Mouse (Mus musculus): ENCODE data around the gene Plcb2.

Gene Plcb2

DNA sequence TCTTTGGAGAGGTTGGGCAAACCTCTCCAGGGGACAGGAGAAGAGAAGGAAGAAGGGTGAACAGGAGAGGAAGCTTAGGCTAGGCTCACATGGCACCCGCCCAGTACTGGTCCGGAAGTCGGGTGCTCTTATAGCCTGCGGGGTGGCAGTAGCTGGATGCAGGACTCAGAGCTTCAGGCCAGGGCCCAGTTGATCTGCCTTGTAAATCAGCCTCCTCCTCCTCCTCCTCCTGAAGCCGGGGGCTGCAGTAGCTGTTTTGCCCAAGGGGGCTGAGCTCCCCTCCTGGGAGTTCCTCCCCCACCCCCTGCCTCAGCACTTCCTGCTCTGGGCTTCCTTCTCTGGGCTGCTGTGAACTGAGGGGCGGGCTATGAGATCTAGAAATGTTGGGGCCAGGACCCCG, at the start of gene Plcb2:
Plcb2 (minus strand) TSS at position 102 of the 400 bp plus-strand sequence.
- no peak for DNase-seq (ENCODE audit: low read depth, low spot score)

DNA sequence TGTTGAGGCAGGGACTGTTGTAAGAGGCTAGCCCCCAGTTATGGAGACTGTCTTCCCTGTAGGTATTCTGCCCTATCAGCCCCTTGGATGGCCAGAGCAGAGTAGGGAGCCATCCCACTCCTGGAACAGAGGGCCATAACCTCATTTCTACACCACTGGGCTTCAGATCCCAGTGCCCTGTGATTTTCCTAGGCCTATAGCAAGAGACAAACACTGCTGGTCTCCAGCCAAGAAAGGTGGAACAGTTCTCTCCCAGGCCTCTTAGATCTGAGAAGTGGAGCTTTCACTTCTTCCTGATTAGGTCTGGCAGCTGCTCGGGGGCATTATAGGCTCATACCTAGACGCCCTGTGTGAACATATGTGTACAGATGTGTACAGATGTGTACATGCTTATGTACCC, 48.1 kb upstream of the Plcb2 start:
- DNase-seq (ENCODE audit: low read depth, low spot score) = no peak

DNA sequence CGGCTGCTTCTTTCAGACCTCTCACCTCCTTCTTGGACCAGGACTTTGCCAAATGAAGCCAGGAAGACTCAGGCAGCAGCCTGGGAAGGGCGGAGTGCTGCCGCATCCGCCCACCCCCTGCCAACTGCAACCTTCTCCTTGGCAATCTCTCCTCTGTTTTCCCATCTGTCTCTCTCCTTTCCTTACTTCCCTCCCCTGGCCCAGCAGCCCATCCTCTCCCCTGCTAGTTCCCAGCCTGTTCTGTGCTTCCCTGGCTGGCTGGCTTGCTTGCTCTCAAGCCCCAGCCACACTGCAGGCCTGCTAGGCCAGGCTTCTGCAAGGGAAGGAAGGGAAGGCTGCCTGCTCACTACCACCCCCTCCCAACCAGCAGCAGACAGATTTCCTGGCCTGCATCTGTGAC, 47.6 kb upstream of the Plcb2 start:
- no peak for DNase-seq (ENCODE audit: low read depth, low spot score)

DNA sequence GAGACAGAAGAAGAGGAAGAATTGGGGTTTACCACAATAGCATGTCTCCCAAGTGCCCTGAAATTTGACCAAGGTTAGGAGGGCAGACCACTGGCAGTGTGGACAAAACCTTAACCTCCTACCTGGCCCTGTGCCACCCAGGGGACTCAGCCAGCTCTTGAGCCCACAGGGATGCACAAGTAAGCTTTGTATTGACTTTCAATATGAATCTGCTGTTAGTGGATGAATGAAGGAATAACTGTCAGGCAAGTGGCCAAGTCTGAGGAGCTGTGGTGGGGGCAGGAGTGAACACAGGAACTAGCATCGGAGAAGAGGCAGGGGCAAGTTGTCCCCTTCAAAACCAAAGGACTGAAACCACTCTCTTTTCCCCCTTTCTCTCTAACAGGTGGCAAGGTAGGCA, 47.2 kb upstream of the Plcb2 start:
- DNase-seq (ENCODE audit: low read depth, low spot score) = no peak

DNA sequence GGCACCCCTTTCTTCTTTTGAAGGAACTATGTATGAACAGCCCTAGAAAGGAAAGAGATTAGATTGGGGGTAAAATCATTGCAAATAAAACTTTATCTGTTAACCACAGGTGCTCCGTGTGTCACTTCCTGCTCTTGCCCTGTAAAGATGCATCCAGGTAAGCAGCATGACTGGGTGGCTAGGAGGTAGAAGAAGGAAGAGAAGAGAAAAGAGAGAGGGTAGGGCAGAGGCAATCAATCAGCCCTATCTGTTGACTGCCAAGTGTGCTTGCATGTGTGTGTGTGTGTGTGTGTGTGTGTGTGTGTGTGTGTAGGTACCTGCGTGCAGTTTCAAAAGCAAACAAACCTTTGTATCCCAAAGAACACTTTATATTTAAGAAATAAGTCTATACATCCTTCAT, 46.3 kb upstream of the Plcb2 start:
- DNase-seq (ENCODE audit: low read depth, low spot score) = no peak

DNA sequence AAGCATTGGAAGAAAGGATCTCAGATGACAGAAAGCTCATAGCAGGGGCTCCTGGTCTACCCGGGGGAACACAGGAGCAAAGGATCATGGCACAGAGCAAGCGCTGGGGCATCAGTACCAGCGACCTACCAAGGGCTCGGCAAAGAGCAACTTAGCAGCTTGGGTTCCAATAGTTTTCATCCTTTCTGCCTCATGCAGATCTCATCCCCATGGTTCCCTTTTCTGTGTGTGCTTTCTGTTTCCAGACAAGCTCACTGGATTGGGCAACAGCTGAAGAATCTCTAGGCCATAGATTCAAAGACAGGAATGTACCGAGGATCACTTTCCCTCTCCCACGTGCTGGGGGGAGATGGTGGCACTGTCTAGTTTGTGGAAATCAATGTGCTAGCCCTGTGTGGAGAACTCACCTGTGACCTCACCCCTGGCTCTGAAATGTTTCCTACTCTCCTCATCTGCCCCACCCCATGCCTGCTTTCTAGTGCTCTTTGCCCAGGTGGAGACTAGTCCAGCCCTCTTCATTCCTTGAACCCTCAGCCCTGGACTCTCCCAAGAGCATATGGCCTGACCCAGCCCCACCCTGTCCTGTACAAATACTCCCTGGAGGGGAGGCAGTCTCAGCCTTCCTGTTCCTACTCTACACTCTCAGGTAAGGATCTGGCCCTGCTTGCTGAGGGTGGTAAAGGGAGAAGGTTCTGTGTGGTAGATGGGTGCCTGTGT, 44.1 kb upstream of the Plcb2 start, which contains the start of gene Phgr1:
Phgr1 (plus strand) TSS at position 612 of the 717 bp plus-strand sequence.
- DNase-seq (ENCODE audit: low read depth, low spot score) = no peak

DNA sequence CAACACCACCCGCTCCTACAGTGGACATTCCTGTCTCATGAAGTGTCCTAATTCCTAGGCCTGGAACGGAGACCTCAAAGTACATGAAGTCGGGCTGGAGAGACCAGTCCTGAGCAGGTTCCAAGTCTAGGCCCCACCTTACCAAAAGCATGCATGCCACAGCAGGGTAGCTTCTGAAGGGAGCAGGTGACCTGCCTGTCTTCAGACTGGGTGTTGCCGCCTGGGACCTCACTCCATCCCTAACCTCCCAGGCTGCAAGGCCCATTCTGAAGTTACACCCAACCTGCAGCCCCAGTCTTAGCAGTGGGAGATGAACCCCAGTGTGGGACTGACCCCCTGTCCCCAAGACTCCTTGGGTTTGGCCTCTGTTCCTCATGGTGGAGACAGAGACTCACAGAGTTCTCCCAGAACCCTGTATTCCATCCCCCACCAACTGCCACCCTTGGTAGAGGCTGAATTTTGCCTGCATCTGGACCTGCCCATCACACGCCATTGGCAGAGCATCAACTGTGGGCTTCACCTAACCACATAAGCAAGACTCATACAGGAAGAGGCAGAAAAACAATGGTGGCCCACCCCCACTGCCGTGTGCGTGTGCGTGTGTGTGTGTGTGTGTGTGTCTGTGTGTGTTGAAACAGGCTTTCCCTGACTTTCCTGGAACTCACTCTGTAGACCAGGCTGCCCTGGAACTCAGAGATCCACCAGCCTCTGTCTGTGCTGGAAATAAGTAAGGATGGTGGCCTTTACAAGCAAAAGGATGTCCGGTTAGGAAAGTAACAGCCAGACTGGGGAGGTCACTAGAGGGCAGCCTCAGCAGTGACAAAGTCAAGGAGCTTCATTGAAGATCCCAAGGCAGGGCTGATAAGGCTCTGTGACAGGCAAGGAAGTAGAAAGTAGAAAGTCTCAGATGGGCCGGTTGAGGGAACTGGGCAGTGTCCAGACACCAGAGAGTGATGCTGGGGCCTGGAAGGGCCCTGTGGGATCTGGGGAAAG, 38.1 kb upstream of the Plcb2 start:
- DNase-seq (ENCODE audit: low read depth, low spot score) = no peak

DNA sequence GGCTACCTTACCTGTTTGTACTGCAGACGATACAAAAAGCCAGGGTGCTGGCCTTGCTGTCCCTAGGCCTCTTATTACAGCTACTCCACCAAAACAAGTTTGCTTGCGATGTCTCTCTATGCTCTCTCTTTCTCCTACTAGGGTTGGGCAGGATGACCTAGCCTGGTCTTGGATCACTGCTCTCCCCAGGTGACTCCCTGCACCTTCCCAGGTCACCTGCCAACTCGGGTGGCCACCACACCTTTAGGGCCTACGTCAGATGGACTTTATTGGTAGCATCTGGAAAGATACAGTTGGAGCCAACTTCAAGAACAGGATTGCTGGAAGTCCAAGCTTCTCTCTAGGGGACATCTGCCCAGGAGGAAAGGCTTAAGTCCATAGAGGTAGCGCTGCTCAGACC, 36.6 kb upstream of the Plcb2 start:
- DNase-seq (ENCODE audit: low read depth, low spot score) = no peak

DNA sequence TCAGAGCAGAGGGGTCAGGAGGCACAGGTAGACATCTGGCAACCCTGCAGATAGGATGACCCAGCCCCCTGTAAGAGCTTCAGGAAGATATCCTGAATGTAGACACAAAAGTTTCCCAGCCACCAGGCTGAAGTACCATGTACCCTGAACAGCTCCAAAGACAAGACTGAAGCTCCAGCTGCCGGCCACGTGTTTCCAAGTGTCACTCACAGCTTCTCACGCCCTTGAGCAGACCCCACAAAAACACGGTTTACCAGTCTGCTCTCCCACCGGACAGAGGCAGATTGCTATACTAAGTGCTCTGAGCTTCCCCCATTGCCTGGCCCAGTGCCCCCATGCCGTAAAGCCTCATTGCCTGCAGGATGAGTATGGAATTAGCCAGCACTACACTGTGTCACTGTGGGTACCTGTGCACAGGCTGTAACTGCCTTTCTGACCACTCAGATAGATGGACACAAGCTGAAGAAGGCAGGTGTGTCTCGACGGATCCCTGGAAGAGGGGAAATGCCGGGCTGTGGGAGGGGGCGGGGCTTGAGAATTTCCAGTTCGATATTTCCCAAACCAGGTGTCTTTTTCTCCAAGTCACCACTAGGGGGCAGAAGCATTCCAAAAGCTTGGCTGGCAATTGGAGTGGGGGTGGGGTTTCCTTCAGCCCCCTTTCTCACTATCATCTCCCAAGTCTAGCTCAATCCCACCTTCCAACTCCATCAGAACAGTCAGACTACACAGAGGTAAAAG, 36.0 kb upstream of the Plcb2 start:
- DNase-seq (ENCODE audit: low read depth, low spot score) = peak; percentile 85

DNA sequence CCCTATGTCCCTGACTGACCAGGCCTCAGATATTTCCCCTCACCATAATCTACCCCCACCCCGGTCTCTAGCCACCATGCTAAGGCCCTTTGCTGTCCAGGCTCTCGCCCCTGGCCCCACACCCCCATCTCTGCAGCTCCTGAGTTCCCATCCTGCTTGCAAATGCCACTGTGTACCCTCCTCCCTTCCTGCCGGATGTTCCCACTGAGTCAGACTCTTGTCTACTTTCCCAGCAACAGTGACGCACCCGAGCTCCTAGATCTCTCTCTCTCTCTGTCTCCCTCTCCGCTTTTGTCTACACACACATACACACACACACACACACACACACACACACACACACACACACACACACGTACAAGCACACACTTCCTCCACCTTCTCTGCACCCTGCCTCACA, 35.2 kb upstream of the Plcb2 start:
- peak; percentile 72 for DNase-seq (ENCODE audit: low read depth, low spot score)

DNA sequence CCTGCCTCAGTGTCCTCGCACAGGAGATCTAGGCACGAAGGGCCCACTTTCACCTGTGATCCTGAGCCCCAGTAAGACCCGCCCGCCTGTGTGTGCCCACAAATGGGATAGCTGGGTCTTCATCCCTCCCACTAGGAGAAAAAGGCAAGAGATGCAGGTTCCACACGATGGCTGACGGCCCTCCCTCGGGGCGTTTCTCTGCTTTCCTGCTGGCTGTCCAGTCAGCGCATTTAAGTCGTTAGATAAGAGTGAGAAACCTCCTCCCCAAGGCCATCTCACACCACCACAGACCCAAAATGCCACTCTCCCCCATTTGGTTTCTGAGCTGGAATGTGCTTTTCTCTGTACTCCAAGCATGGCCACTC, 34.5 kb upstream of the Plcb2 start:
- DNase-seq (ENCODE audit: low read depth, low spot score) = peak; percentile 54

DNA sequence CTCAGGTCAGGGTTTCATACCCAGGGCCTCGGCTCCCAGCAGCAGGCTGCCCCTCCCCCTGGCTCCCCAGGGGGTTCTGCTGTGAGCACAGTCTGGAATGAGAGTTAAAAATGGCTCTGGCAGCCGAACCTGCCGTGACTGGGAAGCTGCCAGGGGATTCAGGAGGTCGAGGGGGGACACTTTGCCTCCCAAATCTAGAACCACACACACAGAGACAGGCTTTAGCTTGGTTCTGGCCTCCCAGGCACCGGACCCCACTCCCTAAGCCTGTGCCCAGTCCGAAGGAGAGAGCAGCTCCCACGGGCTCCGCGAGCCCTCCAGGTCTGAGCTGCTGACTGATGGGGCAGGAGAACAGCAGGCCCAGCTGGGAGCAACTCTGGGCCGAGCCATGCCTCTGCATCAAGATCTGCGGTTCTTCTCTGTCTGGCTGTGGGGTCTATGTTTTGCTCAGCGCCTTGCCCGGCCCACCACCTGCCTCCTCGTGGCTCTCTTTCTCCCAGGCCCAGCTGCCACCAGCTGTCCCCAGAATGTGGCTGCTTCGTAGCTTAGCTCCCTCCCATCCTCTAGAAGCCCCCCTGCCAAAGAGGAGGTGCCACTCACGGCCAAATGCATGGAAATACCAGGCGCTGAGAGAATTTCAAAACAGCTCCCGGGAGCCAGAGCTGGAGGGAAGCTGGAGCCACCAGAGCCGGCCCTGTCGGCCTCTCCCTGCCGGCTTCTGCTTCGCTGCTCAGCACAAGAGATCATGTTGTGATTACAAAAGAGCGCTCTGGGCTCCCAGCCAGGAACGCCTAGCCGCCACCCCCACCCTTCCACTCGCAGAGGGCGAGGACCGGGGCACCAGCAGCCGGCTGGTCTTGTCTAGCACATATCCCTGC, 33.9 kb upstream of the Plcb2 start, which contains the start of gene Ccdc9b:
Ccdc9b (minus strand) TSS at position 756 of the 878 bp plus-strand sequence.
- DNase-seq (ENCODE audit: low read depth, low spot score) = peak; percentile 60

DNA sequence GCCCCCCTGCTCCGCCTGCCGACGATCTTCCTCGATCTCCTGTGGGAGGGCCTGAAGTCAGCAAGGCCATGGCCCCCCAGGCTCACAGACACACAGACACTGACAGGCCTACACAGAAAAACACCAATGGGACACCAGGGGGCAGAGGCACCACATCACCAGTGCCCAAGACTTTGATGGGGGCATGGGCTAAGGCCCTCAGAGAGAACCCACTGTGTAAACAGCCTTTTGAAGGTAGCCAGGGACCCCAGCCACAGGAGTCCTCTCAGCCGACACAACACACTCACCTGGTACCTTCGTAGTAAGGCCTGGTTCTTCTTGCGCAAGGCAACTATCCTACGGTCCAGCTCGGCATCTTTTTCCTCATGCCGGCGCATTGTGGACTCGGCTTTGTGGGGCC, 33.1 kb upstream of the Plcb2 start:
- DNase-seq (ENCODE audit: low read depth, low spot score) = no peak

DNA sequence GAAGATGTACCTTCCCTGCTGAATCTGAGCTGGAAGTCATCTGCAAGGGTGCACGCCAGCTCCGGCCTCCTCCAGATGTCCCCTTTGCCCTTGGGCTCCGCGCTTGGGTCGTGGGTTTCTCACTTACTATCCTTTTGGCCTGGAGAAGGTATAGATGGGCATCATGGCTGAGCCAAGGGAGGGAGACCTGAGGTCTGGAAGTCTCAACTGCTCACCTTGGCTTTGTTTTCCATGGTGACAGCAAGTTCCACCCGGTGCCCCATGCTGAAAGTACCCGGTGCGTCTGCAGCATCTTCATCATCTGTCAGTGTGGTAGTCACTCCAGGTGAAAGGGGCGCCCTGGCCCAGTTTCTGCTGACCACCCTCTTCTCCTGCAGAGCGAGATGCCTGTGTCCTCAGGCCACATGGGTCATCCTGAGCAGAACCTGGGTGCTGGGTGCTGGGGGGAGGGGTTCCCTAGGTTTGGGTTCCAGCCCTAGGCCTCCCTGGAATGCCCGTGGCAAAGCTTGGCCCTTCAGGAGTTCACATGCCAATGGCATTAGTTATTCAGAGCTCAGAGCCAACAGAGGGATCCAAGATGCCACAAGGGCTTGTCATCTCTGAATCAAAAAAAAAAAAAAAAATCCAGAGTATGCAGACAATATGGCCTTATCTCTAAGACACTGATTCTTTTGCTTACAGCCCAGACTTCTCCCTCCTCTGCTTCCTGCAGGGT, 32.2 kb upstream of the Plcb2 start:
- DNase-seq (ENCODE audit: low read depth, low spot score) = no peak

DNA sequence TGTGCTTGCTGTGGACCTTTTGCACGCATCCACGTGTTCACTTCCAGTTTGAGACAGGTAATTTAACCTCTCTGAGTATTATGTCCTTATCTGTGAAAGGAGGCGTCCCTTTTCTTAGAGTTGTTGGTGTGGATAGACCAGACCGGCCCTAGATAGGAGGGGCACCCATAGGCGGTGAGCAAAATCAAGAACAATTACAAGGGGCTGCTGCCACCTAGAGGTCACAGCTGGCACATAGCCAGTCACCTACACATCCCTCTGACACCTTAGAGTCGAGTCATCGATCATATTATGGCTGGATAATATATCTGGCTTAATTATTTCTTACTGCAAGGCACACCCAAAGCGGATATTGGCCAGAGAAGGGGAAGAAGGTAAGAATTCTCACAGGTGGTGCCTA, 31.6 kb upstream of the Plcb2 start:
- DNase-seq (ENCODE audit: low read depth, low spot score) = peak; percentile 61

DNA sequence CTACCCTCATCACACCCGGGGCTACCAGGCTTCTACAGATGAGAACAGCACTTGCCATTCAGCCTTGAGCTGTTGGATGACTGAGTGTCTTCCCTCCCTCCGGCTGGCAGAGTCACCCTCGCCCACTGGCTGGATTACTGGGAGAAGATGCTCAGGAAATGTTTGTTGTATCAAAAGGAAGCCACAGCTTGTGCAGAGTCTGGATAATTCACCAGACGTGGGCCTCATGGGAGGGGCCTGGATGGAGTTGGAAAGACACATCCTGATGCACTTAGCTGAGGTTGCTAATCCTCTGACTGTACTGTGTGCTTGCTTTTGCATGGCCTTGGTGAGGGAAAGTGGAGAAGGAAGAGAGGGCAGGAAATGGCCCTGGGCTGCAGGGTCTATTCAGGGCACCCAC, 27.9 kb upstream of the Plcb2 start:
- no peak for DNase-seq (ENCODE audit: low read depth, low spot score)

DNA sequence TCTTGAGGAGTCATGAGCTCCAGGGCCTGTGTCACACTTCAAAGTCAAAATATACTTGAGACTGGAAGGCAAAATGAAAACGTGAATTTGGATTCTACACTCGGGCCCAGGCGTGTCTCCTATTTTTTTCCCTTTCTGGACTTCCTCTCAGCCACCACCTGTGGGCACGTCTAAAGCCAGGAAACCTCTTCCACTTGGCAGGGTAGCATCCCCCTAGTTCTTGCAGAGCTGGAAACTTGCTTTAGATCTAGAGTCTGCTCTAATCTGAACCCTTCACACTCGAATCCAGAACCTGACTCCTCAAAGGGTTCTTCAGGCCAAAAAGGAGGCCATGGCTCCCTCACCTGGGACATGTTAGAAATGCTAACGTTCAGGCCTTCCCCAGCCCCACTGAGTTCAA, 27.2 kb upstream of the Plcb2 start:
- DNase-seq (ENCODE audit: low read depth, low spot score) = no peak

DNA sequence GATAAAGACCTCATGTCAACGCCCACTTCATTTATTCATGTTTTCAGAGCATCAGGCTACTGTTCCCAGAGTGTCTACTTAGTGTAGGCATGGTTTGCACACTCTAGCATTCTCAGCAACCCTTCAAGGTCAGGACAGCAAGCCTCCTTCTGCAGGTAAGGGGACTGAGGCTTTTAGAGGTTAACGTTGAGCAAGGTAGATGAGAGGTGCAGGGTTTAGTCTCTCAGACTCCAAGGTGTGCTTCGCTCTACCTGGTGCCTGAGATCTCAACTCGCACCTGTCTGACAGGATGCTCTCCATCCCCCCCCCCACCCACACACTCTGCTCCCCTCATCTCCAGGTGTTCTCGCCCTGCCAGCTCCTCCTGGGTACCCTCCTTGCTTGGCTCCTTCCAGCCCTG, 25.9 kb upstream of the Plcb2 start:
- DNase-seq (ENCODE audit: low read depth, low spot score) = no peak

DNA sequence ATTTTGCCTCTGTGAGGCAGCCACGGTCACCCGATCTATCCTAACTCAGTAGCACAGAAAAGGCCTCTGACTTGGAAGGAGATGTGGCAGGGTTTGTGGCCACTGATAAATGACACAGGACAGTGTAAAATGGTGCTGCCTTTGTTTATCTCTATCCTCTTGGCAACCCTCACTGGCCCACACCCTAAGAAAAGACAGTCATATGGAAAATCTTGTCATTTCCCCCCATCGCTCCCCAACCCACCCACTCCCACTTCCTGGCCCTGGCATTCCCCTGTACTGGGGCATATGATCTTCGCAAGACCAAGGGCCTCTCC, 24.5 kb upstream of the Plcb2 start:
- no peak for DNase-seq (ENCODE audit: low read depth, low spot score)
